Comparison of ENCODE assay signal across 8 mouse cellular contexts in genomic region chr15:98630540-98630939, GRCm38 (mm10). TPM values are rescaled to one million over a fixed set of nuclear protein-coding genes. Genes with fewer than 3 reads are reported as not detected.
A peak's percentile ranks its signal among the peaks of the same experiment; 100 is the strongest.
DNase-seq lines count a peak whose midpoint lies in the region; ATAC-seq and TF ChIP-seq lines count a peak whose summit lies in the region.

Cacnb3 (plus strand) TSS chr15:98630840.

- DNase-seq in left cerebral cortex, adult 18-20 months (ENCODE audit: low spot score in 2 of 2): no peak
- DNase-seq in left cerebral cortex, adult 9 months (ENCODE audit: low spot score in 2 of 2): no peak
- DNase-seq in ovary, postnatal 14 days (ENCODE audit: low spot score): no peak
- no peak for DNase-seq in spleen, adult 12 weeks (ENCODE audit: low spot score)
- no peak for DNase-seq in frontal cortex, postnatal 25 days (ENCODE audit: low spot score in 2 of 2)

- H3K9ac ChIP-seq in hindbrain, embryonic 12.5 days: peak within 1 kb of the TSS; percentile 94
- no peak within 1 kb of the TSS for H3K9ac ChIP-seq in liver, embryonic 15.5 days

- H3K4me3 ChIP-seq in cortical plate, adult 2 months (ENCODE audit: insufficient read depth, low read length): peak within 1 kb of the TSS; percentile 71; the same call in 1 of the 2 replicates
- H3K4me3 ChIP-seq in hindbrain, embryonic 12.5 days: peak within 1 kb of the TSS; percentile 83
- H3K4me3 ChIP-seq in liver, embryonic 15.5 days (replicated peaks): no peak within 1 kb of the TSS

- no peaks in the 10 kb centered on the region for H3K36me3 ChIP-seq in hindbrain, embryonic 12.5 days
- H3K36me3 ChIP-seq in liver, embryonic 15.5 days (replicated peaks): no peaks in the 10 kb centered on the region

- H3K27me3 ChIP-seq in hindbrain, embryonic 12.5 days: peaks cover 51% of the 10 kb centered on the region
- peaks cover 100% of the 10 kb centered on the region for H3K27me3 ChIP-seq in liver, embryonic 15.5 days

- 30% methylated on average over 4 of the region's 4 CpGs for WGBS in hindbrain, embryonic 12.5 days
- 32% methylated on average over 4 of the region's 4 CpGs for WGBS in liver, embryonic 15.5 days (ENCODE audit: insufficient replicate concordance)

- H3K27ac ChIP-seq in cortical plate, adult 2 months (ENCODE audit: insufficient read depth, low read length): no peak within 1 kb of the TSS
- H3K27ac ChIP-seq in hindbrain, embryonic 12.5 days: peak within 1 kb of the TSS; percentile 99
- H3K27ac ChIP-seq in liver, embryonic 15.5 days (replicated peaks): no peak within 1 kb of the TSS

- TF ChIP-seq CTCF in cortical plate, adult 2 months (IDR thresholded peaks at IDR 0.05; ENCODE audit: extremely low read depth, insufficient read depth, low read length): no peak

- no peaks in the 10 kb centered on the region for H3K9me3 ChIP-seq in hindbrain, embryonic 12.5 days (replicated peaks)
- no peaks in the 10 kb centered on the region for H3K9me3 ChIP-seq in liver, embryonic 15.5 days (replicated peaks)

- H3K4me2 ChIP-seq in hindbrain, embryonic 12.5 days (replicated peaks): peak within 1 kb of the TSS; percentile 88
- peak within 1 kb of the TSS; percentile 41; the same call in 1 of the 2 replicates for H3K4me2 ChIP-seq in liver, embryonic 15.5 days

- TF ChIP-seq POLR2A in cortical plate, adult 2 months (IDR thresholded peaks at IDR 0.05; ENCODE audit: extremely low read depth, insufficient read depth, low read length): no peak

- ATAC-seq in hindbrain, embryonic 12.5 days (ENCODE audit: low FRiP score): no peak
- no peak for ATAC-seq in liver, embryonic 15.5 days (ENCODE audit: insufficient read depth)

- peaks cover 4% of the 10 kb centered on the region; the same call in 1 of the 2 replicates for H3K4me1 ChIP-seq in cortical plate, adult 2 months (ENCODE audit: control insufficient read depth, insufficient read depth, low read length)
- peaks cover 62% of the 10 kb centered on the region for H3K4me1 ChIP-seq in hindbrain, embryonic 12.5 days
- H3K4me1 ChIP-seq in liver, embryonic 15.5 days (replicated peaks): peaks cover 35% of the 10 kb centered on the region

RNA-seq across cellular contexts. Expression of gene Cacnb3, which starts in this region (rescaled TPM):
- total RNA-seq in left cerebral cortex, adult 18-20 months (2021): 100 to 1,000 TPM; 267 to 278 TPM
- 339 and 348 TPM in 2 replicates for polyA plus RNA-seq in cortical plate, adult 2 months (2012; rRNA removed)
- 110 and 113 TPM in 2 replicates for polyA plus RNA-seq in hindbrain, embryonic 12.5 days (2016; fragmentation: Nextera tagmentation; extraction: Ambion mirVana)
- 0.52 and 0.96 TPM in 2 replicates for polyA plus RNA-seq in liver, embryonic 15.5 days (2015; fragmentation: Nextera tagmentation; extraction: Ambion mirVana)

Comparison
In these comparisons a context has a peak if more than half of its experiments do, and no peak if none do; other contexts are left out.
1. RNA of gene Cacnb3 (polyA plus RNA-seq): 339 to 348 TPM in cortical plate, adult 2 months and 110 to 113 TPM in hindbrain, embryonic 12.5 days; 0.52 to 0.96 TPM in liver, embryonic 15.5 days; every median in the first group is over 10 times any median in the second.